Mouse (Mus musculus): ENCODE measurements around the gene Htr2c.

Htr2c gene

DNA sequence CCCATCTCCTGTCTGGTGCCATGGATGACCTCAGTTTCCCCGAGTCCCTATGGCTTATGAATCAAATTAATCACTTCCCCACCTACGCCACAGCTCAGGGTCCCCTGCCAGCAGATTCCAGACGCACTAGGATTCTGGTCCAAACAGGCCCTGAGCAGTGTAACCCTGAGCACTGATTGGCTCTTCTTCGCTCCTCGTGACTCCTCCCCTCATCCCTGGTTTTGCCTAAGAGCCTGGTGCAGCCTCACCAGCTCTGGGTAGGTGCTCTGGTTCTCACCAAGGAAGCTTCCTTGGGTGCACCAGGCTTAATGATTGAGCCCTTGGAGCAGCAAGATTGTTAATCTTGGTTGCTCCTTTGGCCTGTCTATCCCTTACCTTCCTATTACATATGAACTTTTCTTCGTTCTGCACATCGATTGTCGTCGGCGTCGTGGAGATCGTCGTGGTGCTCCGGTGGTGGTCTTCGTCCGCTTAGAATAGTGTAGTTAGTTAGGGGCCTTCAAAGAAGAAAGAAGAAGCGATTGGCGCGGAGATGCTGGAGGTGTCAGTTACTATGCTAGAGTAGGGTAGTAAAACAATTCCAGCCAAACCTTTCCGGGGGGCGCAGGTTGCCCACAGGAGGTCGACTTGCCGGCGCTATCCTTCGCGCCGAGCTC lies at the start of gene Htr2c:
Gene Htr2c, plus strand, starts transcription at position 256 of the 656 bp plus-strand sequence.
- DNase-seq (ENCODE audit: low spot score in 2 of 2) = peak; percentile 19 to 22

- DNase-seq (ENCODE audit: low spot score in 2 of 2) = no peak
Observed at GRCm38 (mm10) chrX:146928251-146928650, 34.1 kb upstream of the Htr2c start.

- DNase-seq (ENCODE audit: low spot score in 2 of 2) = no peak
Observed at GRCm38 (mm10) chrX:146936332-146936731, 26.0 kb upstream of the Htr2c start.

DNA sequence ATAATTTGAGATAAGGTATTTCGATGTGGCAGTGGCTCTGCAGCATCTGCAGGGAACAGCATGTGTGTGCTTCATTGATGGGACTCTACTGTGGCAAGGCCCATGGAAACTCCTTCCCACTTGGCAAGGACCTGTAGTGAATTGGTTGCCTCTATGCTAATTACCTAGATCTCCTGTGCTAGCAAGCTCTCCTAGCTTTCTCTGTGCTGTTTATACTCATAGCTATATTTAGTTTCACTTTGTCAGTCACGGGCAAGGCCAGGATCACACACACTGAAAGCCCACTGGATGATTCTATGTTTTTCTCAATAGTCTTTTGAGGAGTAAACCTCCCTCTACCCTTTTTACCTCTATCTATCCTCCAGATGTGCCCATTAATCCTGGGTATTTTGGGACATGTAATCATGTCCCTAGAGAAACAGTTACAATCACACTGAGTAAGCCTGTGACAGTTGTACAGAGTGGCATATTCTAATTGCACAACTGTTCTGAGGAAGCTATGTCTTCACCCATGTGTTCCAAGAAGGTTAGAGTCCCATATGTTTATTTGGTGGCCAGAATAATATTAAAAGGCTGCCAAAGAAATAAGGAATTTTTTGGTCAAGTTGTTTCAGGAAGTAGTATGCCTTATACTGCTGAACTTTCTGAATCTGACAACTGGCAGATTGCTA lies 16.0 kb upstream of the Htr2c start:
- DNase-seq (ENCODE audit: low spot score in 2 of 2) = no peak

- no peak for DNase-seq (ENCODE audit: low spot score in 2 of 2)
Observed at GRCm38 (mm10) chrX:146946996-146947395, 15.3 kb upstream of the Htr2c start.

DNA sequence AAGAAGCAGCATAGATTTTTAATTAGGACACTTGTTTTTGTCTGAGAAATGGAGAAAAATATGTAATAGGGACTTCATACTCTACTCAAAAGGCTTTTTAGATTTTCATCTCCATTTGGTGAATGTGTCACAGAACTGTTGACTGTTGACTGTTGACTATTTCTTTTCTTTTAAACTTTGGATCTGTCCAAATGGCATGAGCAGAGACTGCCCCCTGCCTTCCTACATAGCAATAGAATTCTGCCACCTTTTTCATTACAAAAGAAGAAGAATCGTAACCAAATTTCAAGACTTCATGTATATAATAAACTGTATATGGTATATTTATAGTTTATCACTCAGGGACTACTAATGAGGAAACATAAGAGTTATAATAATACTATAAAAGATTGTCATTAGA lies 3.7 kb upstream of the Htr2c start:
- no peak for DNase-seq (ENCODE audit: low spot score in 2 of 2)

DNA sequence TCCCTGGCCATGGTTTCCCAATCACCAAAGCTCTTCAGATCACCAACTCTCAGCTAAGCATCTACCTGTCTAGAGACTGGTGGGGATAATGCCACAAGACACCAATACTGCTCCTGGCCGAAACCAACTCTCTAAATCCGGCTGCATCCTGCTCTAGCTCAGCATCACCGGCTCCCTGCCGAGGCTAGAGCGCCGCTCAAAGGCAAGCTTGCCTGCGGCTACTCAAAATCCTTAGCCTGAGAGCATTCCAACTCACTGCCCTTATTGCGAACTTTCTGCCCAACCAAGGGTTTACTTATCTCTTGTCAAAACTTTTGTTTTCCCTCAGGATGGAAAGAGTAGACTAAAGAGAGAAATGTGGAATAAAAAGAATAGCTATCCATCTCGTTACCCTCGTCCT lies 2.4 kb upstream of the Htr2c start:
- no peak for DNase-seq (ENCODE audit: low spot score in 2 of 2)

- DNase-seq (ENCODE audit: low spot score in 2 of 2) = peak in 1 of 2 experiments; percentile 9
Observed at GRCm38 (mm10) chrX:146962914-146963547, 718 bp downstream of the Htr2c start.

DNA sequence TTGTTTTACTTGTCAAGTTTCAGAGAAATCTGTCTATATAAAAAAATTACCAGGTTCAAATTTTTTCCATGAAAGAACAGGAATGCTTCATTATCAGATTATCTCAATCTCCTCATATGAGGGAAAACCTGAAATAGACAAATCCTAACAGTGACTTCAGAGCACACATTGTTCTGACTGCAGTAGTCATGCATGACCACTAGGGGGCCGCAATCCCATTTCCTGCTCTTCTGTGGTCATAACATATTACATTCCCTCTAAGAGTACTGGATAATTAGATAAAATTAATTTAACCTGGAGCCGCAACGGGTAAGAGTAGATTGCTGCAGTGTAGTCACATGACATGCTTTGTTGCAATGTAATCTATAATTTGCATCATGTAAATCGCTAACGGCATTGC lies 17.6 kb downstream of the Htr2c start:
- no peak for DNase-seq (ENCODE audit: low spot score in 2 of 2)

DNA sequence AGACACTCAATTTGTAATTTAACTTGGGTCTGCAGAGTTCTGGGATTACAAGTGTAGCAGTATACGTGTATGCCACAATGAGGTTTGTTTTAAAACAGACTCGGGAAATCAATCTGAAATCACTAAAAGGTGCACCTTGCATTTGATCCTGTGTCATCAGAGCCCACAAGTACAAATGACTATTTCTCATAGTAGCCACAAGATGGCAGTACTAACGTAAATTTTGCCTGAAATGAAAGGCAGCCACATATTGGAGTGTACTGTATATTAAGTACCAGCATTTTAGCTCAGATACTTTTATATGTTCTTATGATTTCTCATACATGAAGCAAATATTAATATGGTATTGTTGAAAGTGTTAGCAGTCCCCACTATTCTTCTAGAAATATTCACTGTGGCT lies 93.4 kb downstream of the Htr2c start:
- DNase-seq (ENCODE audit: low spot score in 2 of 2) = no peak

- DNase-seq (ENCODE audit: low spot score in 2 of 2) = no peak
Observed at GRCm38 (mm10) chrX:147071622-147072021, 109.3 kb downstream of the Htr2c start.

GRCm38 (mm10) chrX:147119155-147119554 lies 156.8 kb downstream of the Htr2c start:
- DNase-seq (ENCODE audit: low spot score in 2 of 2) = no peak

- DNase-seq (ENCODE audit: low spot score in 2 of 2) = no peak
Observed at GRCm38 (mm10) chrX:147215251-147215650, 252.9 kb downstream of the Htr2c start.

DNA sequence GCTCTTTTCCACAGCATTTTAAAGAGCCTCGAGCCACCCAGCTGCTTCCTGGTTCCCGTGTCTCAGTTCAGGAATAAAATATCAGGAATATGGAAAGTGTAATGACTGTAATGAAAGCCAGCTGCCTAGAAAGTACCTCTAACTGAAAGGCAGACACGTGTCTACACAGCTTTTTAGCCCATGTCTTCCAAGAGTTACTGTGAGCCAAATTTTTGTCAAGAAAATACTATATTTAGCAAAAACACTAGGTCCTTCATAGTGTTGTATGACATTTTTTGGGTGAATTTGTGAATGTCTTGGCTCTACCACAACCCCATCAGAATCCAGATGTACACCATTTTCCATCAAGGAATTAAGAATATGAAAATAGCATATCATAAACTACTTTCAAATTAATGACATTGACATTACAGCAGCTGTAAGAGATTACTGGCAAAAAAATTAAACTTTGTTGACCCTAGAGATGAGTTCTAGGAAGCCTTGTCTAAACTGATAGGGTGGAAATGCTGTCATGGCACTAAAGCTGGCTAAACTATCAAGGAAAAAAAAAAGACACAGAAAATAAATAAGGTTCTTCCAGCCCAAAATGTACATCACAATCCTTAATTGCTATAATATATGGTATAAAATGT lies 255.2 kb downstream of the Htr2c start:
- no peak for DNase-seq (ENCODE audit: low spot score in 2 of 2)

GRCm38 (mm10) chrX:147238806-147239542 lies 276.7 kb downstream of the Htr2c start:
- DNase-seq (ENCODE audit: low spot score in 2 of 2) = no peak

Measured in left cerebral cortex, adult 9 months (tissue).